Mouse (Mus musculus) liver, embryonic 14.5 days (tissue): ENCODE measurements at regions not wholly inside any gene's neighbourhood (a gene's known extent, or its start where the extent isn't known, plus 50 kb on each side); places are given as distances from the start of the nearest gene placed in this dataset.

ENCODE experiments used
- CTCF ChIP-seq: IDR thresholded peaks from 2 replicates; pipeline ENCODE4 v1.5.1; 2016; ENCODE audit warnings: antibody characterized with exemption, low read depth, control low read depth
- EP300 ChIP-seq: IDR thresholded peaks from 2 replicates; pipeline ENCODE4 v1.6.1; 2016; ENCODE audit warnings: antibody characterized with exemption, low read depth

DNA sequence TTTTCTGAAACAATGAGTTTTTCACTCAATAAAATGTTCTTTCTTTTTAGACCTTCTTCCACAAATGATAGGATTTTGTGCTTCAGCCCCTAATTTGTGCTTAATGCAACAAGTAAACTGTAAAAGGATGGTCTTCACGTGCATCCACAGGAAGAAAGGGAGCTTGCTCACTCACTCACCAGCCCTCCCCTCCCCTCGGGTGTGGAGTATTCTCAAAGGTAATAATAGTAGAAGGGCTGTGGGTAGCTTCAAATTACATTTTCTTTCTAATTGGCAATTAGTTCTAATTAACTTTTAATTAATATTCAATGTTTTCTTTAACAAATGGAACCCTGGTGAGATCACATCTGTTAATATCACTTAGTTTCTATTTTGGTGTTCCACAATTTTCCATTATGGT, 664.8 kb downstream of the Car8 start:
- TF ChIP-seq EP300 (no peak), CTCF (no peak)
